Mouse (Mus musculus): ENCODE results near the gene Ttll12. TPM values are rescaled to one million over a fixed set of nuclear protein-coding genes. Genes with fewer than 3 reads are reported as not detected.
A peak's percentile ranks its signal among the peaks of the same experiment; 100 is the strongest.

The Ttll12 gene
- total and polyA plus RNA-seq, 3 experiments: 43.9 to 76.5 TPM; not detected in 1

- Histone ChIP-seq H3K4me1 (ENCODE audit: control insufficient read depth in 1 of 2, insufficient read depth in 2 of 2, low read length in 2 of 2) (peaks cover 0 to 4% of the 10 kb centered on the region in 2 experiments; a peak in 1 of 4 replicates), H3K79me2 (ENCODE audit: control insufficient read depth, insufficient read depth, low read length, poor library complexity) (peaks cover 1% of the 10 kb centered on the region; the same call in 1 of the 2 replicates), H3K4me3 (ENCODE audit: control insufficient read depth in 1 of 2, insufficient read depth in 1 of 2, low read depth in 2 of 2, low read length in 2 of 2) (peak overlapping the region; percentile 68 to 94), H3K27me3 (ENCODE audit: control insufficient read depth in 1 of 2, insufficient read depth in 2 of 2, low read length in 2 of 2) (peaks cover 4 to 9% of the 10 kb centered on the region in 2 experiments; a peak in 3 of 4 replicates), H3K9me3 (replicated peaks; ENCODE audit: insufficient read depth, low read length) (no peaks in the 10 kb centered on the region), H3K27ac (ENCODE audit: control insufficient read depth, low read depth, low read length) (no peak overlapping the region), H3K9ac (ENCODE audit: control insufficient read depth, low read depth, low read length, poor library complexity, severe bottlenecking) (peak overlapping the region; percentile 75), H3K36me3 (ENCODE audit: control insufficient read depth in 1 of 2, insufficient read depth in 2 of 2, low read length in 2 of 2) (no peaks in the 10 kb centered on the region)
- peak; percentile 9; the same call in 1 of the 2 replicates for TF ChIP-seq MAX (IDR thresholded peaks at IDR 0.05; ENCODE audit: low read length)
- TF ChIP-seq GATA1 (IDR thresholded peaks at IDR 0.05; ENCODE audit: low read depth, low read length): no peak
- TF ChIP-seq HCFC1 (IDR thresholded peaks at IDR 0.05; ENCODE audit: low read depth, low read length): peak; percentile 5; the same call in 1 of the 2 replicates
- no peak for TF ChIP-seq ZC3H11A (IDR thresholded peaks at IDR 0.05; ENCODE audit: low read depth, low read length)
- no peak for TF ChIP-seq SMC3 (IDR thresholded peaks at IDR 0.05; ENCODE audit: low read depth, low read length)
- 0 out of 2 replicates have a peak, but pooled peaks have one; percentile 5 for TF ChIP-seq SIN3A (IDR thresholded peaks at IDR 0.05; ENCODE audit: low read length)
- DNase-seq (ENCODE audit: low read depth, low spot score): no peak
Measured at GRCm38 (mm10) chr15:83527092-83527437, 67.9 kb downstream of the Ttll12 start.

DNA sequence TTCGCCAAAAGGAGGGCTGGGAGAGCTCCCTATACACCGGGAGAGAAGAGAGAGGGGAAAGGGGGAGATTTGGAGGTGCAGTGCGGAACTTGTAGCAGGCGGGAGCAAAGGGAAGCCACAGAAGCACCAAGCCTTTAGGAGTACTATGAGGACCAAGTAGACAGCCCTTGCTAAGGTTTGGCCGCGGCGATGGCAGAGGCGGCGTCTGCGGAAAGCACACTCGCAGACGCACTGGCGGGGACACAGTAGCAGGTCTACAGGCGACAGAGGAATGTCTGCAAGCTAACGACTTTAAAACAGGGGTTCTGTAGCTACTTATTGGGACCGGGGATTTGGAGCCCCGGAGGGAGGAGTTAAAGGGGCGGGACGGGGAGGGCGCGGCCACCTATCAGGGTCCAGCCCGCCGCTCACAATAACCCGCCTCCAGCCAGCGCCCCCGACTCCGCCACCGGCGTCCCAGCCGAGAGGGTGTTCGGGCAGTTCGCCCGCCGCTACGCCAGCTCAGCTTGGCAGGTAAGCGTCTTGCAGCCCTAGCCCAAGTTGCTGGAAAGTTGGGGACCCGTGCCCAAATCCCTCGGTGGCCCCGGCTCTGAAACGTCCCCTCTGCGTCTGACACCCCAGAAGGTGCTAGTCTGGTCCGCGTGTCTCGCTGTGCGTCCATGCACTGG, 68.4 kb downstream of the Ttll12 start, which contains the start of gene Bik:
Gene Bik (plus strand): TSS at position 439 of the 668 bp plus-strand sequence.
- peak; percentile 82 for DNase-seq (ENCODE audit: low read depth, low spot score)
- peaks cover 0 to 4% of the 10 kb centered on the region in 2 experiments; a peak in 1 of 4 replicates for H3K4me1 ChIP-seq (ENCODE audit: control insufficient read depth in 1 of 2, insufficient read depth in 2 of 2, low read length in 2 of 2)

More for the DNA sequence above, 68.4 kb downstream of the Ttll12 start, which contains the start of gene Bik:
- H3K36me3 ChIP-seq (ENCODE audit: control insufficient read depth in 1 of 2, insufficient read depth in 2 of 2, low read length in 2 of 2): no peaks in the 10 kb centered on the region
- peaks cover 1% of the 10 kb centered on the region; the same call in 1 of the 2 replicates for H3K79me2 ChIP-seq (ENCODE audit: control insufficient read depth, insufficient read depth, low read length, poor library complexity)
- H3K27ac ChIP-seq (ENCODE audit: control insufficient read depth, low read depth, low read length): no peak within 1 kb of the TSS
- TF ChIP-seq MAFK (IDR thresholded peaks at IDR 0.05; ENCODE audit: borderline replicate concordance, low read depth, low read length) (no peak), MAX (IDR thresholded peaks at IDR 0.05; ENCODE audit: low read length) (0 out of 2 replicates have a peak, but pooled peaks have one; percentile 54), SIN3A (IDR thresholded peaks at IDR 0.05; ENCODE audit: low read length) (peak; percentile 30; the same call in 1 of the 2 replicates), HCFC1 (IDR thresholded peaks at IDR 0.05; ENCODE audit: low read depth, low read length) (peak; percentile 14; the same call in 1 of the 2 replicates), POLR2AphosphoS2 (IDR thresholded peaks at IDR 0.05; ENCODE audit: low read length) (no peak), MAZ (IDR thresholded peaks at IDR 0.05; ENCODE audit: low read depth, low read length) (peak; percentile 26; the same call in 1 of the 2 replicates), NELFE (IDR thresholded peaks at IDR 0.05; ENCODE audit: low read depth, low read length) (peak; percentile 51), MXI1 (IDR thresholded peaks at IDR 0.05; ENCODE audit: low read depth, low read length) (peak; percentile 65), CTCF (IDR thresholded peaks at IDR 0.05 in 2 of 3, conservative IDR thresholded peaks at IDR 0.05 in 1 of 3; ENCODE audit: control insufficient read depth in 1 of 3, insufficient read depth in 1 of 3, low read depth in 2 of 3, low read length in 3 of 3, poor library complexity in 1 of 3, severe bottlenecking in 1 of 3) (0 out of 6 replicates have a peak, but pooled peaks of 1 of the 3 experiments have one; percentile 5), POLR2A (IDR thresholded peaks at IDR 0.05; ENCODE audit: control insufficient read depth in 1 of 2, insufficient read depth in 1 of 2, low read depth in 1 of 2, low read length in 2 of 2, poor library complexity in 1 of 2) (peak; percentile 49 to 58; a peak in 2 of 4 replicates), JUND (IDR thresholded peaks at IDR 0.05; ENCODE audit: low read depth, low read length) (no peak)
- H3K4me3 ChIP-seq (ENCODE audit: control insufficient read depth in 1 of 2, insufficient read depth in 1 of 2, low read depth in 2 of 2, low read length in 2 of 2): peak within 1 kb of the TSS; percentile 68 to 94
- no peaks in the 10 kb centered on the region for H3K9me3 ChIP-seq (replicated peaks; ENCODE audit: insufficient read depth, low read length)
- peak within 1 kb of the TSS; percentile 75 for H3K9ac ChIP-seq (ENCODE audit: control insufficient read depth, low read depth, low read length, poor library complexity, severe bottlenecking)
- H3K27me3 ChIP-seq (ENCODE audit: control insufficient read depth in 1 of 2, insufficient read depth in 2 of 2, low read length in 2 of 2): peaks cover 4 to 12% of the 10 kb centered on the region in 2 experiments; a peak in 3 of 4 replicates

Other genes starting within 250 kb of the Ttll12 start
- gene Arfgap3, start 244.9 kb downstream of the Ttll12 start, total RNA-seq (2012; rRNA removed): 8.2 and 8.6 TPM in 2 replicates
- gene Arfgap3, start 244.9 kb downstream of the Ttll12 start, polyA plus RNA-seq (2012; ENCODE audit: insufficient read depth in 1 of 2, insufficient read length in 2 of 2, low read depth in 1 of 2, low replicate concordance in 2 of 2, missing spikeins in 1 of 2): 10 to 100 TPM in 1 of 2 experiments, not detected in 1; 12.4 TPM
- 58.7 and 64.7 TPM in 2 replicates for gene Pacsin2, start 130.6 kb downstream of the Ttll12 start, total RNA-seq (2012; rRNA removed)
- 100 to 1,000 TPM; 103 to 425 TPM for gene Pacsin2, start 130.6 kb downstream of the Ttll12 start, polyA plus RNA-seq (2012; ENCODE audit: insufficient read depth in 1 of 2, insufficient read length in 2 of 2, low read depth in 1 of 2, low replicate concordance in 2 of 2, missing spikeins in 1 of 2)
- 3.4 and 4.4 TPM in 2 replicates for gene Ttll1, start 84.3 kb downstream of the Ttll12 start, total RNA-seq (2012; rRNA removed)
- 10 to 100 TPM in 1 of 2 experiments, not detected in 1; 14.1 TPM for gene Ttll1, start 84.3 kb downstream of the Ttll12 start, polyA plus RNA-seq (2012; ENCODE audit: insufficient read depth in 1 of 2, insufficient read length in 2 of 2, low read depth in 1 of 2, low replicate concordance in 2 of 2, missing spikeins in 1 of 2)
- gene Bik, start 68.3 kb downstream of the Ttll12 start, total RNA-seq (2012; rRNA removed): 5.1 and 7.6 TPM in 2 replicates
- 10 to 100 TPM in 1 of 2 experiments, not detected in 1; 10.2 TPM for gene Bik, start 68.3 kb downstream of the Ttll12 start, polyA plus RNA-seq (2012; ENCODE audit: insufficient read depth in 1 of 2, insufficient read length in 2 of 2, low read depth in 1 of 2, low replicate concordance in 2 of 2, missing spikeins in 1 of 2)
- gene Tspo, start 31.6 kb downstream of the Ttll12 start, total RNA-seq (2012; rRNA removed): 61.3 and 80.0 TPM in 2 replicates
- 10 to 100 TPM in 1 of 2 experiments, not detected in 1; 66.5 TPM for gene Tspo, start 31.6 kb downstream of the Ttll12 start, polyA plus RNA-seq (2012; ENCODE audit: insufficient read depth in 1 of 2, insufficient read length in 2 of 2, low read depth in 1 of 2, low replicate concordance in 2 of 2, missing spikeins in 1 of 2)
- gene Mcat, start 31.4 kb downstream of the Ttll12 start, total RNA-seq (2012; rRNA removed): 32.6 and 35.9 TPM in 2 replicates
- 10 to 100 TPM in 1 of 2 experiments, not detected in 1; 28.8 TPM for gene Mcat, start 31.4 kb downstream of the Ttll12 start, polyA plus RNA-seq (2012; ENCODE audit: insufficient read depth in 1 of 2, insufficient read length in 2 of 2, low read depth in 1 of 2, low replicate concordance in 2 of 2, missing spikeins in 1 of 2)
- not detected in 2 replicates for gene Scube1, start 129.9 kb upstream of the Ttll12 start, total RNA-seq (2012; rRNA removed)
- not detected for gene Scube1, start 129.9 kb upstream of the Ttll12 start, polyA plus RNA-seq (2012; ENCODE audit: insufficient read depth in 1 of 2, insufficient read length in 2 of 2, low read depth in 1 of 2, low replicate concordance in 2 of 2, missing spikeins in 1 of 2)
- not detected in 2 replicates for gene Mpped1, start 184.3 kb upstream of the Ttll12 start, total RNA-seq (2012; rRNA removed)
- not detected for gene Mpped1, start 184.3 kb upstream of the Ttll12 start, polyA plus RNA-seq (2012; ENCODE audit: insufficient read depth in 1 of 2, insufficient read length in 2 of 2, low read depth in 1 of 2, low replicate concordance in 2 of 2, missing spikeins in 1 of 2)